Mouse (Mus musculus) CD4-positive helper T cell, adult 2 months (primary cell): ENCODE data around the gene Cdyl2.

Experiments used
- DNase-seq: peaks from one replicate; pipeline ENCODE4 v3.0.0-alpha.2; 2012; ENCODE audit warnings: low read depth, missing footprints, low spot score

The Cdyl2 gene

GRCm38 (mm10) chr8:116622326-116622725 is 110.5 kb downstream of the Cdyl2 start:
- DNase-seq, result no peak

GRCm38 (mm10) chr8:116621158-116621961 is 111.4 kb downstream of the Cdyl2 start:
- no peak for DNase-seq

DNA sequence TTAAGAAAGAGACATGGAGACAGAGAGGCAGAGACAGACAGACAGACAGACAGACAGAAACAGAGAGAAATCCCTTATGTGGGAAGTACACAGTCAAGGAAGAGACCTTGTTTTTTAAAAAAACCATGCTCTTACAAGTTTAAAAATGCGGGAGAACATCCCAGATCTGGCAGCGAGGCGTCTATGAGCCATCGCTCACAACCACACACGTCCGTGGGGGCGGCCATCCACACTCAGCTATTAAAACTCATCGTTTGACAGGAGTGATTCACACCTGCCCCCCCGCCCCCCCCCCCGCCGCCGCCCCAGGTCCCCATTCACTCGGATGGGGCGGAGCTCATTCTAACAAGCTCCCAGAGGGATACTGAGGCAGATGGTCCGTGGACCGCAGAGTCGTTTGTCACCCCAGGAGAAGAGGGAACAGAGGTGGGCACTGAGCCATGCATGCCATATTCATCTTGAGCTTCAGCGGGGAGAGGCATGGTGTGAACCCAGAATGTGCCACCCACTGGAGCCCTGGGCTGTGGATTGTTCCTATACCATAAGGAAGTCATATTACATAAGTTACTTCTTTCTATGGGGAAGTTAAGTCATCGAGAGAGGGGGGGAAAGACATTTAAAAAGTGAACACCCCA is 113.0 kb downstream of the Cdyl2 start:
- no peak for DNase-seq

DNA sequence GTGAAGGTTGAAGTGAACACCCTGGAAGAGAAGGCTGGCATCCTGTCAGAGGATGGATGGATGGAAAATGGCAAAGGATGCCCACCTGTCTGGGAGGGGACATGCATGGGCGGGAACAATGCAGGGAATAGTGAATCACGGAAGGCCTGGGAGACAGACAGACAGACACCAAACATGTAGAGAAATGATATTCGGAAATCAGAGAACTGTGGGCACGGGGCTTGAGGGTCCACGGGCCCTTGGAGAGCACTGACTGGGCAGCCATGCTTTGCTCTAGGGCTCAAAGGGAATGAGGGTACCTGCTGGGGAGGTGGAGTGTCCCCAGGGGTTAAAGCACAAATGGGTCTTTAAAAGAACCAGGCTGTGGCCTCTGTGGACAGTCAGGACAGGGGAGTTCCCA is 113.6 kb downstream of the Cdyl2 start:
- no peak for DNase-seq

DNA sequence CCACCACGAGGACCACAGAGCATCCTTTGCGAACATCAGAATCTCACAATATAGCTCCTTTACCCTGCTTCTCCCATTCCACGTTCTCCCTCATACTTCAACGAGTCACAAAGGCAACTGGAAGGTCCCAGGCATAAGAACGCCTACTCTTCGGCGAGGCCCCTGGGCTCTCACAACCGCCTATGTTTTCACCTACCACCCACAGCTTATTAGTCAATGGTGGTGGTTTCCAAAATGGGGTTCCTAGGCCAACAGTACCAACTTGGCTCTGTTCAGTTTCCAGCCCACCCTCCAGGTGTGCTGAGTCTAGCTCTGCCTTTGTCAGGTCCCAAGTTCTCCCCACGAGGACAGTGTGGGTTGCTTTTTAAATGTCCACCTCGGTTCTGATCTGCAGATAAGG is 114.0 kb downstream of the Cdyl2 start:
- peak; percentile 24 for DNase-seq

DNA sequence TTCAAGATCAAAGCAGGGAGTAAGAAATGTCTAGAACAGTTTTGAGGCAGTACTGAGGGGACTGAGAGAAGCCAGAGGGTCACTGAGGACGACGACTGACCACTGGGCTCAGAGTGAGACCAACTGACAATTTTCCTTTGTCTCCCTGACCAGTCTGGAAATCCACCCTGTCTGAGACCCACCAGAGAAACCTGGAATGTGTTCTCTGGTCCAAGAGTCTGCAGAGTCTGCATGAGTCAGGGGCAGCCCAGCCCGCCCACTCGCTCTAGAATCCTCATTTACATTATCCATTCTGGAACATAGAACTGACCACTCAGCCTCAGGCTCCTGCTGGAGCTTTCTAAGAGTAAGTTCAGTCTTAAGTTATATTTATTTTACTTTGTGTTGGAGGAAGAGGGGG is 114.9 kb downstream of the Cdyl2 start:
- DNase-seq, result no peak

DNA sequence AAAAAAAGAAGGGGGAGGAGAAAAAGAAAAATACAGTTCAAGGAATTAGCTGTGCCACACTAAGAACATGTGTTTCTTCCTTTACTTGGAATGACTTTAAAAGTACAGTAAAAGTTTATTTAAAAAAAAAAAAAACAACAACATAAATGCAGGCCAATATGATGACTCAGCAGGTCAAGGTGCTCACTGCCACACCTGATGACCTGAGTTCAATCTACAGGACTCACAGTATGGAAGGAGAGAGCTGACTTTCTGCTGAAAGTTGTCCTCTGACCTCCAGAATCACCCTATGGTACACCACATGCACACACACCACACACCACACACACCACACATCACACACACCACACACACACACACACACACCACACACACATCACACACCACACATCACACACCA is 116.4 kb downstream of the Cdyl2 start:
- DNase-seq, result no peak

- DNase-seq, result no peak
These were observed 117.9 kb downstream of the Cdyl2 start for GRCm38 (mm10) chr8:116614901-116615300.

GRCm38 (mm10) chr8:116606171-116606570 is 126.6 kb downstream of the Cdyl2 start:
- no peak for DNase-seq

- DNase-seq, result no peak
These were observed 130.0 kb downstream of the Cdyl2 start for GRCm38 (mm10) chr8:116602806-116603205.

DNA sequence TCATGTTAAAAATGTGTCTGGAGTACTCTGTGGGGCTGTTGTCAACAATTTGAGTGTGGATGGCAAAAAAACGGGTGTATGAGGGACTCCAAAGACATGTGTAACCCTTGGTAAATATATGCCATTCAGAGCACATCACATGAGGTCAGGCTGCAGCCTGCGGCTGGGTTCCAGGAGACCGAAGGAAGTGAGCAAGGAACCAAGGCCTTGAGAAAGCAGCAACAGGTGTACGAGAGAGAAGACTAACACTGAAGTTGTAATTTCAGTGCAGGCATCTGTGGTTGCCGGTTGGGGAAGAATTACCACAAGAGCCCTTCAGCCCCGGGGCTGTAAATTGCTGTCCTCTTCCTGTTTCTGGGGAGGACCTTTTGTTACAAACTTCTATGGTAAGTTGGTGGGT is 133.1 kb downstream of the Cdyl2 start:
- DNase-seq, result no peak

DNA sequence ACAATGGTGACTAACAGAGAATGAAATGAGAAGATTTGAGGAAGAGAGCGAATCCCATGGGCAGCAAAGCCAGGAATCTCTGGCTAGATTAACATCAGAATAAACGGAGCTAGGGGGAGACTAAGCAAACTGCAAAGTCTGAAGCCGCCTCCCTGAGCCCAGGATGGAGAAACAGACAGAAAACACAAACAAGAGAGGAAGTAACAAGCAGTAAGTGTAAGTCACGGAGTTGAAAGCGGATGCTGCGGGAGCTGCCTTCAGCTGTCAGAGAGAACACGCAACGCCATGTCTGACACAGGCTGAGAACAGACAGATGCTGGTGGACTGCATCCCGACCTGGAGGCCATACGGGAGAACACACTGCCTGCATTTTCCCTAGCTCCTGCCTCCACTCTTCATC is 141.6 kb downstream of the Cdyl2 start:
- peak; percentile 61 for DNase-seq

GRCm38 (mm10) chr8:116590546-116590945 is 142.2 kb downstream of the Cdyl2 start:
- DNase-seq, result peak; percentile 74

DNA sequence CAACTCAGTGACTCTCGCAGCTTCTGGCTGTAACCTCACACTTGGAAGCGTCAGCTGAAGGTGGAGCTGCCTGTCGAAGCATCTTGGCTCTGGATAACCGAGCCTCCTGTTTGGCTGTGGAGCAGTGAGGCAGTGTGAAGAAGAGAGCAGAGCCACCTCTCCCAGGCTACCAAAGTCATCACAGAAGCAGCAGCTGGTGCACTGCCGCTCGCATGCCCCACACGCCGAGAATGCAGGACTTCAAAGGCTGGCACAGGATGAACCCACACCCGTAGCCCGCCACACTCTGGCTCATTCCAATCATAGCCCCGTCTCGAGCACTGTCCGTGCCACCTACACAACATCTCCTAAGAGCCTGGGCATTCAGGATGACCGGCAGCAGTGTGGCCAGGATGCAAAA is 142.7 kb downstream of the Cdyl2 start:
- DNase-seq, result no peak

GRCm38 (mm10) chr8:116587616-116588468 is 144.9 kb downstream of the Cdyl2 start:
- DNase-seq, result peak; percentile 77

DNA sequence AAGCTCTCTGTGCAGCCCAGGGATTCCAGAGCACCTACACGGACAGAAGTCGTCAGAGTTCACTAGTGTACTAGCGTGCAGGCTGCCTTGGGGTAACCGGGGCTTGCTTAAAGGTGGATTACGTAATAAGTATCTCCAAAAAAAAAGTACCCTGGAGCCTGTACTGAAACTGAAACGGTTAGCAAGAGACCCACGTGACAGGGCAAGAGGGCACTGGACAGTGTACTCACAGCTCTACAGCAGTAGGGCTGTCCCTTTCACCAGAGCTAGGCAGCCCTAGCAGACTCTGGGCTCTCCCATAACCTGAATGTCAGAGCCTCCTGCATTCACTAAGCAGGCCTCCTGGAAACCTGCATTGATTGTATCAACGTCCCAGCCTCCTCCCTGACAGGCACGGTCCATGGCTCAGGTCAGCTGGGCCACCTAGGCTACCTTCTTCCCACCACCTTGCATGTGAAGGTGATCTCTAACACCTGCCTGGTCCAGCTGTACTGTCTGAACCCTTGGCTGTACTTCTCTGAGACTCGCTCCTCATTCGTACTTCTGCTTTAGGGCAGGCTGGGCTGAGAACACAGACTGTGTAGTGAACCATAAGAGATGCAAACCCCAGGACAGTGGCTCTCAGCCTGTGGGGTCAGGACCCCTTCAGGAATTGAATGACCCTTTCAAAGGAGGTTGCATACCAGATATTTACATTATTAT is 151.3 kb downstream of the Cdyl2 start:
- DNase-seq, result no peak

DNA sequence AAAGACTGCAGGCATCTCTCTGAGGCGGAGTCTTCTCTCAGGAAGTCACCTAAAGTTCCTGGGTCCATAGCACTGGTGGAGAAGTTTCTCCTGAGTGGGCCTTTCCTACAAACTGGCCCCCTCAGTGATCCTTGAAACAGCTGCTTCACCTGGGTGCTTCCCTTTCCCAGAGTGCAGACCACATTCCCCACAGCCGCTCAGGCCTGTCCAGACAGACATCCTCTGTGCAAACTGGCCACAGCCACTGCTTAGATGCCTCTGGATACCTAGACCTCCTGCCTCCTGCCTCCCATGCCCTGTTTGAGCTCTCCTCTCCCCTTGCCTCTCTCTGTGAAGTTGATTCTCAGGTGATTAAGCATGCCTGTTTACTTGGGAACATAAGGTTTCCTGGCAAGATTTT is 156.1 kb downstream of the Cdyl2 start:
- DNase-seq, result no peak

DNA sequence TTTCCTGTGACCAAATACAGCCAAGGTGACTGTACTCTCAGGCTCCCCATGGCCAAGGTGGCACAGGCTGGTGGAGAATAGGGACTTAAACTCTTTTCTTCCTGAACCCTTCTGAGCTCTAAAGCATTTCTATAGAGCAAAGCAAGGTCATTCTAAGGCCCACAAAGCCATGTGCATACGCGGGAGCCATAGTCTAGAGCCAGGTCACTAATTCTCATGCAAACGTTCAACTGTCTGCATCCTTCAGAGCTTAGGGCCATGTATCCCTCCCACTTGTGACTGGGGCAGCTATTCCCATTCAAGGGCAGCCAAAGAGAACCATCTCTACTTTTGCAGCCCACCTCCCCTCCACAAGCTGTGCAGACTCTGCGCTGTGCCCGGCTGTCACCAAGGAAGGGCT is 159.7 kb downstream of the Cdyl2 start:
- DNase-seq, result no peak

GRCm38 (mm10) chr8:116552778-116553177 is 180.0 kb downstream of the Cdyl2 start:
- DNase-seq, result peak; percentile 15

- peak; percentile 65 for DNase-seq
These were observed 180.5 kb downstream of the Cdyl2 start for GRCm38 (mm10) chr8:116552255-116552654.

DNA sequence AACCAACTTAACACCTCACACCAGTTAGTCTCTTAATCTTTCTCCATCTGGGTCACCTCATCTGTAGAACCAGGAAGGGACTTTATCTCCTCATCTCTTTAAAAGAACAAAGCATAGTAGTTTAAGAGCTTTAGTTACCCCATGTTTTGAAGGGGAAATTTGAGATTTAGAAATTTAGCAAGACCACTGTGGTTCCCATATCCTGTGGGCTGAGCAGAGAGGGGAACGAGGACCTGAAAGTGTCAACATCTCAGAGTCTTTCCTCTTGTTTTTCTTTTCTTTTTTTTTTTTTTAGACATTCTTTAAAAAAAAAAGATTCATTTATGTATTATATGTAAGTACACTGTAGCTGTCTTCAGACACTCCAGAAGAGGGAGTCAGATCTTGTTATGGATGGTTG is 189.4 kb downstream of the Cdyl2 start:
- no peak for DNase-seq

DNA sequence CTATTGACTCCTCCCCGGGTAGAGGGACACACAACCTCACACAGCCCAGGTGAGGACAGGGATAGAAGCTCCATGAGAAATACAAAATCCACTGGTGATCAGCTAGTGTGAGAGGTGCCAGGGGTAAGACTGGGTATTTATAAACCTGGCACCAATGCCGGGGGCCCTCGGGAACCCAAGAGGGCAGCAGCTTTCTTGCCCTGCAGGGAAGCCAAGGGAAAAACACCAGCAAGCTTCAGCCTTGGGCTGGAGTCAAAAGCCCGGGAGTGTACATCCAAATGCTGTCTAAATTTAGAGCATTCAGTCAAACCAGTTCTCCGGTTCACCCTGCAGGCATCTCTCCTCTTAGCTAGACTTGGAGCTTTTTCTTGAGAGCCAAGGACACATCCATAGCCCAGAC is 189.9 kb downstream of the Cdyl2 start:
- DNase-seq, result no peak
